Mouse (Mus musculus): Measurements from ENCODE around the gene B4galt2.

DNA sequence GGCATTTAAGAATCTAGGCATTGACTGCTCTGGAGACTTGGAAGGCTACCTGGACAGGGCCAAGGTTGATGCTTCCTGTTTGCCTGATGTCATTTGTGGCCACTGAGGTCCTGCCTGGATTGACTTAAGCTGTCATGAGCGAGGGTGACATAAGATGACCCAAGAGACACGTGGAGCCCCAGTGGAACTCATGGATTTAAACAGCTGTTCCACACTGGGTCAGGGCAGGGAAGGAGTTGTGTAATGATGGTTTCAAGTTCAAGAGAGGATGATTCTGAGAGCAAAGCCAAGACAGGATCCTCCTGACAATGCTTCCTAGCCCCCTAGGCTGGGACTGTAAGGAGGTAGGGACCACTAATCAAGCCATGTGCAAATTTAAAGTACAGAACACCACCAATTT lies 51.8 kb downstream of the B4galt2 start:
- TF ChIP-seq CTCF (IDR thresholded peaks at IDR 0.05; ENCODE audit: insufficient read depth, low read depth, low read length), result no peak
- TF ChIP-seq POLR2A (IDR thresholded peaks at IDR 0.05; ENCODE audit: insufficient read depth, low read depth, low read length), result no peak

Measured in olfactory bulb, adult 2 months (tissue).